Mouse (Mus musculus): ENCODE data around the gene Npy4r.
A peak's percentile ranks its signal among the peaks of the same experiment; 100 is the strongest.

Gene Npy4r

GRCm38 (mm10) chr14:34152342-34152741, at the start of gene Npy4r:
Gene Npy4r (minus strand): TSS chr14:34152489.
- DNase-seq (ENCODE audit: low read depth) = peak; percentile 38

- DNase-seq (ENCODE audit: low read depth) = no peak
Measured at GRCm38 (mm10) chr14:34201231-34202035, 49.1 kb upstream of the Npy4r start, which contains the start of gene Gprin2. Gene Gprin2 (minus strand): TSS chr14:34201653.

GRCm38 (mm10) chr14:34200738-34201230, 48.5 kb upstream of the Npy4r start:
- DNase-seq (ENCODE audit: low read depth) = no peak

GRCm38 (mm10) chr14:34196706-34197105, 44.4 kb upstream of the Npy4r start:
- peak; percentile 12 for DNase-seq (ENCODE audit: low read depth)

- no peak for DNase-seq (ENCODE audit: low read depth)
Measured at GRCm38 (mm10) chr14:34195466-34195865, 43.2 kb upstream of the Npy4r start.

- DNase-seq (ENCODE audit: low read depth) = no peak
Measured at GRCm38 (mm10) chr14:34193879-34194278, 41.6 kb upstream of the Npy4r start.

- DNase-seq (ENCODE audit: low read depth) = no peak
Measured at GRCm38 (mm10) chr14:34190361-34190760, 38.1 kb upstream of the Npy4r start.

- DNase-seq (ENCODE audit: low read depth) = peak; percentile 27
Measured at GRCm38 (mm10) chr14:34188629-34189028, 36.3 kb upstream of the Npy4r start.

GRCm38 (mm10) chr14:34183101-34183500, 30.8 kb upstream of the Npy4r start:
- no peak for DNase-seq (ENCODE audit: low read depth)

GRCm38 (mm10) chr14:34179351-34179750, 27.1 kb upstream of the Npy4r start:
- no peak for DNase-seq (ENCODE audit: low read depth)

GRCm38 (mm10) chr14:34171107-34171506, 18.8 kb upstream of the Npy4r start:
- DNase-seq (ENCODE audit: low read depth) = no peak

GRCm38 (mm10) chr14:34155752-34156151, 3.5 kb upstream of the Npy4r start:
- DNase-seq (ENCODE audit: low read depth) = no peak

GRCm38 (mm10) chr14:34154601-34155337, 2.5 kb upstream of the Npy4r start:
- peak; percentile 72 for DNase-seq (ENCODE audit: low read depth)

- DNase-seq (ENCODE audit: low read depth) = no peak
Measured at GRCm38 (mm10) chr14:34142915-34143314, 9.4 kb downstream of the Npy4r start.

GRCm38 (mm10) chr14:34142316-34142715, 10.0 kb downstream of the Npy4r start:
- DNase-seq (ENCODE audit: low read depth) = peak; percentile 28

- peak; percentile 16 for DNase-seq (ENCODE audit: low read depth)
Measured at GRCm38 (mm10) chr14:34139671-34140664, 12.3 kb downstream of the Npy4r start.

GRCm38 (mm10) chr14:34135391-34135790, 16.9 kb downstream of the Npy4r start:
- no peak for DNase-seq (ENCODE audit: low read depth)

- no peak for DNase-seq (ENCODE audit: low read depth)
Measured at GRCm38 (mm10) chr14:34131216-34131615, 21.1 kb downstream of the Npy4r start.

GRCm38 (mm10) chr14:34121691-34122090, 30.6 kb downstream of the Npy4r start:
- no peak for DNase-seq (ENCODE audit: low read depth)

GRCm38 (mm10) chr14:34120923-34121351, 31.4 kb downstream of the Npy4r start:
- DNase-seq (ENCODE audit: low read depth) = no peak

GRCm38 (mm10) chr14:34120016-34120910, 32.0 kb downstream of the Npy4r start:
- DNase-seq (ENCODE audit: low read depth) = no peak
